Mouse (Mus musculus) telencephalon, adult 2 months (tissue): ENCODE results near the gene Ebf1.
"Not testable (repeated sequence)": the region's sequence is repeated elsewhere in the genome, so short reads cannot be mapped to it uniquely, and the experiment has no call there.

Source experiments
- DNase-seq: peaks from one replicate; pipeline ENCODE4 v3.0.0-alpha.2; 2011; ENCODE audit warnings: low read depth, low spot score

Gene Ebf1

GRCm38 (mm10) chr11:44616788-44617712 lies at the start of gene Ebf1:
Gene Ebf1 (plus strand): TSS chr11:44617317.
- DNase-seq, result peak; percentile 27

GRCm38 (mm10) chr11:44570336-44570735 lies 46.8 kb upstream of the Ebf1 start:
- DNase-seq, result not testable (repeated sequence)

DNA sequence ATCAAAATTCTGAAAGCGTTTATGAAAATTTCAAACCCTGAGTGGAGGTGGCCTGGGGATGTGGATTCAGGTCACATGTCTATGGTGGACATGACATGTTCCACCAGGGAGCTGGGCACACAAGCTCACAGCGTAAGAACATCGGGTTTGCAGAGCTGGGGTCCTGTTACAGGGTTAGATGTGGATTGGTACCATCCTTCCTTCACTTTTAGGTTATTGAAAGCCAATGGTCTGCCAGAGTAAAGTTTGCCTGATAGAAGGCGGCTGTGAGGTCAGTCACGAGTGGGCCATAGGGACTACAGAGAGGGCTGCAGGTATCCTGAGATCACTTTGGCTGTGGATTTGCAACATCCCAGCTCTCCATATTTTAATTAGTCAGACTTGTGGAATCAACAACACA lies 44.3 kb upstream of the Ebf1 start:
- DNase-seq, result no peak

DNA sequence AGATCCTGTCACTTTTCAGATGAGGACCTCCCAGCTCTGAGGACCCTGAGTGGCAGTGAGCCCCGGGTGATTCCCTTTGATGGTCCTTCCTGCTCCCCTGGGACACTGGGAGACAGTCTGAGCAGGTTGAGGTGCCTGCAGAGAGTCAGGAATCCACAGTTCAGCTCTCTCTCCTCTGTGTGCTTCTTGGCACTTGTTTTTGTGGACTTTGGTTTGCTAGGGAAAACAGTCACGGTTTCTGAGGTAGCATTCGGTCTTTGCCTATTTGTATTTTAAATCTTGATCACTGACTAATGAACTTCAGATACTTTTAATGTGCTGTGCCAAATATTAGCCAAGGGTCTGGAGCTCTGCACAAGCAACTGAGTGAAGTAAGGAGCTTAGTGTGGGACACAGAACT lies 43.7 kb upstream of the Ebf1 start:
- DNase-seq, result no peak

DNA sequence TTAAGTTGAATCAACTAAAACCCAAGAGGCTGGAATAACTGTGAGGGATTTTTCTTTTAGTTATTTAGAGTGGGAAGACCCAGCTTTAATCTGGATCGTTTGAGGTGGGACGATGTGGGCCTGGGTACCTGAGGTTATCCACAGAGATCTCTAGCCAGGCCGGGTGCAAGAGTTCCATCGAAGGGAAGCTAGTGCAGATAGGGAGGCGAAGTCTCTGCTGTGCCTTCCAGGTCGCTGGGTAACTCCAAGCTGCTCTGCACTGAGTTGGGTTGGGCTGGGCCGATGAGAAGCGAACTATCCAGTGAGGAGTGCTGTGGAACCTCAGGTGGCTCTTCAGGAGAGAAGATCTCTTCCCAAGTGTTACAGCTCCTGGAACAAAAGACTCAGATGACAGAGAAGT lies 42.7 kb upstream of the Ebf1 start:
- DNase-seq, result no peak

- no peak for DNase-seq
Observed at GRCm38 (mm10) chr11:44574820-44575219, 42.3 kb upstream of the Ebf1 start.

DNA sequence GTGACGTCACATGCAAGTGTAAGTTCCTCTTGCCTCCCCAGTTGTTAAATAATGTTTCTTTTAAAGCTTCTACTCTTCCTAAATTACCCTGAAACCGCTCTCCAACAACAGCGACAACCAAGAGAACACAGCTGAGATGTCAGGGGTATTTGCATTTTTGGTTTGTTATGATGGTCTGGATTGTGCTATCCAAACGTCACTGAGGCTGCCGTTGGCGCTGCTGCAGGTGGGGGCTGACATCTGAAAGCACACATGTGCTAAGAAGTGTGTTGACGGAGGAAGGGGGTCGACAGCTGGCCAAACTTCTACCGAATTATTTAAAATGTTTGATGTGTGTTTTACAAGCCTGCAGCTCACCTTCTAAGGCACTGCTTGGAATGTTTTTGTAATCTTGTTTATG lies 39.2 kb upstream of the Ebf1 start:
- no peak for DNase-seq

GRCm38 (mm10) chr11:44581277-44581683 lies 35.8 kb upstream of the Ebf1 start:
- DNase-seq, result peak; percentile 12

DNA sequence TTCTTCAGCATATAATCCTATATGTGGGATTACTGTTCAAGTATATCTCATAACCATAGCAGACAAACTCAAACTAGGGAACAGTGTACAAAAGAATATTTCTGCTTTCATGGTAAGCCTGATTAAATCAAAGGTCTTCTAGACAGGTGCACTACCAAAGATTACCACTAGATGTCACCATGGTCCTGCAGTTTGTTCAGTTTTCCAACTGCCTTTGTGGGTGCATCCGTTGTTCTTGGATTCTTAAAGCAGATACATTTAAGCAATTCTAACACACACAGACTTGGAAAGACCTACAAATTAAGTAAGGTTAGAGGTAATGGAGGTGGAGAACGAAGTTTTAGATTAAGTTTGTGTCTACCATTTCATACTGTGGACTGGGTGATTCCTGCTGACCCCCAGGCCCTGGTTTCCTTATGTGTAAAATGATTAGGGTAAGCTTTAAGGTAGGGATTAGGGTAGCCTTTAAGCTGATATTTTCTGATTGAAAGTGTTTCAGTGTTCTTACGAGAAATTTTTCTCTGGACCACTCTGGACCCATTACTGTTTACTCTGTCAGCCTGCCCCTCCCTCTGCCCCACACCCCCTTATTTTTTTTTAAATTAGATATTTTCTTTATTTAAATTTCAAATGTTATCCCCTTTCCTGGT lies 30.9 kb upstream of the Ebf1 start:
- DNase-seq, result peak; percentile 64

DNA sequence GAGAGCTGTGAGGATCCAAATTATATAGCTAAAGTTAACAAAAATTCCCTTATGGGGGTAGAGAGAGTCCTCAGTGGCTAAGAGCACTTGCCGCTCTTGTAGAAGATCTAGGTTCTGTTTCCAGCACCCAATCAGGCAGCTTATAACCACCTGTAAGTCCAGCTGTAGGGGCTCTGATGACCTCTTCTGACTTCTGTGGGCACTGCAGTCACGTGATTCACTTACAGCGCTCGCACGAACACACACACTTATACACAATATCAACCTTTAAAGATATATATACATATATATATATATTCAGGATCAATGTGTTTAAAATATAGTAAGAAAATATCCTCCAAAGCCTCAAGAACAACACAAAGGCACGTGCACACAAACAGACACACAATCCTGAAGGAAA lies 24.1 kb upstream of the Ebf1 start:
- DNase-seq, result no peak

- no peak for DNase-seq
Observed at GRCm38 (mm10) chr11:44594768-44595167, 22.3 kb upstream of the Ebf1 start.

- DNase-seq, result no peak
Observed at GRCm38 (mm10) chr11:44606881-44607280, 10.2 kb upstream of the Ebf1 start.

GRCm38 (mm10) chr11:44608646-44609045 lies 8.5 kb upstream of the Ebf1 start:
- no peak for DNase-seq

DNA sequence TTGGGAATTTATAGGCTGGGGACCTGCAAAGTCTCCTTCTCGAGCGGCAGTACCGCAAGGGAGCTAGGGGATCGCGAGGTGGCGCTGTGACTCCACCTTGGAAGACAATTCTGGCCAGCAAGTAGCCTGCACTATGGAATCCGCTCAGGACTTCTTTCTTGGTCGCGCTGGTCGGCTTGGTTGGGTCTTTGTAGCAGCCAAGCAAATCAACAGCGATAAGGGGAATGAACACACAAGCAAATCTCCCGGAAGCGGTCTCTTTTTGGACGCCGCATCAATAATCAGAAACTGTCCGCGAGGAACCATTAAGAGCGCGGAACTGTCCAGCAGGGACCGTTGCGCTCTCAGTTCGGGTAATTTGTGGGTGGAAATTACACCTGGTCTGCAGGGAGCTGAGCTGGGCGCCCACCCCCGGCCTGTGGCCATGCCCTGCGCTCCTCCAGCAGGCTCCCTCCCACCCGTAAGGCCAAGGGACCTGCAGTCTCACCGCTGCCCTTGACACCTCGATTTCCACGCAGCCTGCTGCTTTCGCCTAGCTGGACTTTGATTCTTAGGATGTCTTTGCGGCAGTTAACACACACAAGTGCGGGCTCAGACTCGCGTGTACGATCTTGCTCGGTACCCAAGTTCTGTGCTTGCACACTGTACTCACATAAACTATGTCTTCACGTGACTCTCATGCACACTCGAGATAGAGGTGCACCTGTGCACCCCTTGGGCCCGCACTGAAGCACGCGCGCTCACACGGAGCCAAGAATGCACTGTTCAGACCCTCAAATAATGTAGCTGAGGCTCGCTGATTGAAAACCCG lies 5.9 kb upstream of the Ebf1 start:
- peak; percentile 62 for DNase-seq

DNA sequence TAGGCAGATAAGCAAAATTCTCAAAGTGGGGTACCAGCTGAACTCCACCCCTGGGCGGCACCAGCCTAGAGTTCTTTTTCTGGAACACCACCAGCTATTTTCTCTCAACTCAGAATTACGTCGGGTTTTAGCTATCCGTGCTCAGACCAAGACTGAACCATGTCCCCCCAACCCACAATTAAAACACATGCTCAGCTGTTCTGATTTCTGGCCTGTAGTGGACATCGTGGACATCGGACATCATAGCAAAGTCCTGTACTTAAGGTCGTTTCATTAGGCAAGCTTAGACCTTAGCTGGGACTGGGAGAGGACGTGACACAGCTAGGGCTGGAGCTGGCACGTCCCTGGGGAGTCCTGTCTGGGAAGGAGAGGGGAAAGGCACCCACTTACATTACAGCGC lies 5.0 kb upstream of the Ebf1 start:
- DNase-seq, result no peak

- DNase-seq, result no peak
Observed at GRCm38 (mm10) chr11:44612681-44613410, 4.3 kb upstream of the Ebf1 start.

DNA sequence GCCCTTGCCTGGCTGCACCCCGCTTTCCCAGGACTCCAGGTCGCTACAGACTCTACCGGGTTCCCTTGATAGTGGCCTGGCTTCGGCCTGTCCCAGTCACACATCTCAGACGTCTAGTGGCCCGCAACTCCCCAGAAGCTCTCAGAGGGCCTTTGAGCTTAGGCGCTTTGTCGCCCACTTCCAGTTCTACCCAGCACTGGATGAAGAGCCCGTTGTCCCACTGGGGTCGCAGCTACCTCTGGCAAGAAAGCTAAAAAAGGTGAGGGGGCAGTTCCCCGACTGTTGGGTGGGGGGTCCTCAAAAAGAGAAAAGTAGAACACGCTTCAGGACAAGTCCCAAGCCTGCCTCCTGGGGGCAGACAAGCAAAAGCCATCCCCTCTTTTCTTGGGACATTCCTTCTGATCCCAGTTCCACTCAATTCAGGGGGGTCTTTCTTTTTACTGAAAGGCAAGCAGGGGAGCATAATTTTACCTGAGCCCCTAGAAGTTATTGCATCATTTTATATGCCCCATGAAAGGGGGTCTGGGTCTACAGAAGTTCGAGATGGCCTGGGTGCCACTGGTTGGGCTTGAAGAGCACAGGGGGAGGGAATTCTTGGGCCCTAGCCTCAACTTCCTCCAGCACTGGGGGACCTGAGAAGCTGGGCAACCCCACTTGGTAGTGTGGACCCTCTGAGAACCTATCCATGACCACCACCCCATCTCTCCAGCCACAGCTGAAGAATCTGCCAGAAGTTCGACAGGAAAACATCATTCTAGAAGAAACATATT lies 3.5 kb upstream of the Ebf1 start:
- DNase-seq, result no peak

DNA sequence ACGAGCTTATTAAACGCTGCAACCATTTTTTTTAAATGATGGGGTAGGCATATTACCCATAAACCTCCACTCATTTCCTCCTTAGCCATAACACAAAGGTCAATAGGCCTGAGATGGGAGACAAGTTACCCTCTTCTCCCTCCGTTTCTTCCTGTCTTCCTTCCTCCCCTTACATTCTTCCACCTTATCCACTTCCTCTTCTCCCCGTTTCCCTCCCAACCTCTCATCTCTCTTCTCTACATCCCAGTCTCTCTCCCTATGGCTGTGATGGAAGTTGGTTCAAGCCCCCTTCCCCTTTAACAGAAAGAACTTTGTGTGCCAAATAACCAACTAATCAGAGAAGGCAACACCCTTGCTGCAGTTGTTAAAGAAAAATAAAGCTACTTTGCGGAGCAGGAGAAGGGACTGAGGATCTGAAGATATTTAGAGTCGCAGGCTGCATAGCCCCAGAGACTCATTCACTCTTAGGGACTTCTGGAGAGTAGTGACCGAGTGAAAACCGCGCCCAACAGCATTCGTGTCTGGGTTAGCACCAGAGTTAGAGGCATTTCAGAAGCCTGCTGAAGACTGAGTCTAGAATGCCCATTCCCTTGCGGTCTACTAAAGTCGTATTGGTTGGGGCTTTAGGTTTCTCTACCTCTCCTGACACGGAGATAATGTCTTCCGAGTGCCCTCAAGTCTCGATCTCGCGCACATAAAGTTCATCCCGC lies 884 bp upstream of the Ebf1 start:
- no peak for DNase-seq

- no peak for DNase-seq
Observed at GRCm38 (mm10) chr11:44617734-44618586, 843 bp downstream of the Ebf1 start.
